Mouse (Mus musculus) stomach, embryonic 14.5 days (tissue): ENCODE results near the gene Srp54b. TPM values are rescaled to one million over a fixed set of nuclear protein-coding genes. Genes with fewer than 3 reads are reported as not detected.
"Not testable (repeated sequence)": the region's sequence is repeated elsewhere in the genome, so short reads cannot be mapped to it uniquely, and the experiment has no call there.

Experiments
- ATAC-seq: fragments of 200-750 bp; cut with Nextera tagmentation; 2 replicates; pipeline ENCODE4 v1.8.0; 2017; ENCODE audit warnings: low read depth, moderate TSS enrichment; ENCODE audit not compliant: insufficient number of reproducible peaks, insufficient read depth, low FRiP score
- H3K27ac ChIP-seq: fragments of 300-500 bp; sonication (generic); 2 replicates; pipeline ENCODE4 v1.5.1; 2014; ENCODE audit warnings: mild to moderate bottlenecking, low read length, moderate library complexity, mixed read lengths
- H3K27me3 ChIP-seq: fragments of 300-500 bp; sonication (generic); 2 replicates; pipeline ENCODE4 v1.6.1; 2014; ENCODE audit warnings: low read length, control low read depth, mixed read lengths; ENCODE audit not compliant: control insufficient read depth, insufficient read depth
- H3K36me3 ChIP-seq: fragments of 300-500 bp; sonication (generic); 2 replicates; pipeline ENCODE4 v1.6.1; 2014; ENCODE audit warnings: mild to moderate bottlenecking, control low read depth, low read length, moderate library complexity, mixed read lengths; ENCODE audit not compliant: control insufficient read depth, insufficient read depth
- H3K4me1 ChIP-seq: fragments of 300-500 bp; sonication (generic); 2 replicates; pipeline ENCODE4 v1.6.1; 2014; ENCODE audit warnings: low read length, control low read depth, mixed read lengths; ENCODE audit not compliant: control insufficient read depth, insufficient read depth
- H3K4me2 ChIP-seq: fragments of 300-500 bp; sonication (generic); replicated peaks from 2 replicates; pipeline ENCODE4 v1.6.1; 2014; ENCODE audit warnings: low read depth, low read length, control low read depth
- H3K4me3 ChIP-seq: fragments of 300-500 bp; sonication (generic); 2 replicates; pipeline ENCODE4 v1.5.1; 2014; ENCODE audit warnings: low read depth, low read length, control low read depth
- H3K9ac ChIP-seq: fragments of 300-500 bp; sonication (generic); replicated peaks from 2 replicates; pipeline ENCODE4 v1.6.1; 2014; ENCODE audit warnings: low read depth, mild to moderate bottlenecking, control low read depth, low read length, moderate library complexity, mixed read lengths
- H3K9me3 ChIP-seq: fragments of 300-500 bp; sonication (generic); 2 replicates; pipeline ENCODE4 v1.6.1; 2016; ENCODE audit warnings: low read depth, low read length, control low read depth; ENCODE audit not compliant: control insufficient read depth
- WGBS: fragments of 180-500 bp; shearing (Covaris S2); extraction: QIAGEN DNeasy Blood & Tissue Kit; methylation state at CpG from one replicate; pipeline ENCODE4 v1.1.7; 2014; 5-methylcytosine and 5-hydroxymethylcytosine counted together
- polyA plus RNA-seq: library from polyadenylated mRNA; unstranded; fragments of >200 nt; fragmentation: Nextera tagmentation; extraction: Ambion mirVana; gene quantifications from 2 replicates; pipeline ENCODE4 v1.2.1, GENCODE M21; 2014

Srp54b gene
- polyA plus RNA-seq, 1 experiment from 2014 or later = 68.8 TPM

- no CpG with 5 or more reads among the region's 5 CpGs for WGBS
- not testable (repeated sequence) for ATAC-seq
These were observed 34.2 kb downstream of the Srp54b start for GRCm38 (mm10) chr12:55189127-55189526.

GRCm38 (mm10) chr12:55199306-55199705 lies 44.4 kb downstream of the Srp54b start, which contains the start of gene 1700047I17Rik2:
Gene 1700047I17Rik2, plus strand, starts transcription at chr12:55199592.
- H3K4me1 ChIP-seq, H3K36me3 ChIP-seq, H3K27ac ChIP-seq, H3K9ac ChIP-seq, H3K9me3 ChIP-seq, H3K4me2 ChIP-seq, H3K27me3 ChIP-seq, H3K4me3 ChIP-seq: not testable (repeated sequence)
- ATAC-seq = peak; percentile 98
- no CpG with 5 or more reads among the region's 40 CpGs for WGBS

More at GRCm38 (mm10) chr12:55189127-55189526, 34.2 kb downstream of the Srp54b start:
- H3K36me3 ChIP-seq, H3K27me3 ChIP-seq, H3K9me3 ChIP-seq, H3K4me2 ChIP-seq, H3K27ac ChIP-seq, H3K4me1 ChIP-seq, H3K9ac ChIP-seq, H3K4me3 ChIP-seq: not testable (repeated sequence)

GRCm38 (mm10) chr12:55199799-55200198 lies 44.9 kb downstream of the Srp54b start:
- not testable (repeated sequence) for H3K4me3 ChIP-seq, H3K9me3 ChIP-seq, H3K4me2 ChIP-seq, H3K27me3 ChIP-seq, H3K27ac ChIP-seq, H3K9ac ChIP-seq, H3K4me1 ChIP-seq, H3K36me3 ChIP-seq
- no CpG with 5 or more reads among the region's 18 CpGs for WGBS
- peak; percentile 38; the same call in 1 of the 2 replicates for ATAC-seq

GRCm38 (mm10) chr12:55212944-55213343 lies 58.0 kb downstream of the Srp54b start:
- H3K4me1 ChIP-seq, H3K27ac ChIP-seq, ATAC-seq, H3K9me3 ChIP-seq, H3K4me2 ChIP-seq, H3K9ac ChIP-seq, H3K27me3 ChIP-seq, H3K4me3 ChIP-seq, H3K36me3 ChIP-seq: not testable (repeated sequence)
- WGBS = no CpG with 5 or more reads among the region's 6 CpGs

GRCm38 (mm10) chr12:55229626-55230519 lies 75.0 kb downstream of the Srp54b start, which contains the start of gene Srp54c:
Gene Srp54c, plus strand, starts transcription at chr12:55230168.
- H3K4me1 ChIP-seq, H3K9ac ChIP-seq, H3K27me3 ChIP-seq, H3K4me2 ChIP-seq, H3K27ac ChIP-seq, H3K9me3 ChIP-seq, H3K36me3 ChIP-seq: not testable (repeated sequence)
- peak; percentile 98 for ATAC-seq
- peak within 1 kb of the TSS; percentile 22; the same call in 1 of the 2 replicates for H3K4me3 ChIP-seq
- no CpG with 5 or more reads among the region's 57 CpGs for WGBS

GRCm38 (mm10) chr12:55230520-55230861 lies 75.6 kb downstream of the Srp54b start:
- H3K27ac ChIP-seq, H3K27me3 ChIP-seq, H3K4me2 ChIP-seq, H3K9me3 ChIP-seq, H3K4me1 ChIP-seq, H3K9ac ChIP-seq, H3K36me3 ChIP-seq: not testable (repeated sequence)
- H3K4me3 ChIP-seq = peak overlapping the region; percentile 22; the same call in 1 of the 2 replicates
- WGBS = under 1% methylated on average over 10 of the region's 25 CpGs
- peak; percentile 30 for ATAC-seq

Other genes with a start within 250 kb of the Srp54b start
- not detected in 2 replicates for gene Gm20403, start 168.6 kb upstream of the Srp54b start, polyA plus RNA-seq
- gene Baz1a, start 140.8 kb upstream of the Srp54b start, polyA plus RNA-seq = 19.8 and 22.4 TPM in 2 replicates
- gene 2700097O09Rik, start 75.0 kb upstream of the Srp54b start, polyA plus RNA-seq = 33.0 and 34.5 TPM in 2 replicates
- gene Srp54a, start 74.8 kb upstream of the Srp54b start, polyA plus RNA-seq = 169 and 185 TPM in 2 replicates
- gene Fam177a, start 30.6 kb upstream of the Srp54b start, polyA plus RNA-seq = 27.4 and 28.1 TPM in 2 replicates
- gene 1700047I17Rik2, start 44.5 kb downstream of the Srp54b start, polyA plus RNA-seq = 2.2 and 4.5 TPM in 2 replicates
- 68.1 and 82.2 TPM in 2 replicates for gene Srp54c, start 75.1 kb downstream of the Srp54b start, polyA plus RNA-seq
- gene 1110008L16Rik, start 144.5 kb downstream of the Srp54b start, polyA plus RNA-seq = 29.5 and 30.4 TPM in 2 replicates
- 13.5 and 17.0 TPM in 2 replicates for gene Ppp2r3c, start 147.9 kb downstream of the Srp54b start, polyA plus RNA-seq
- 421 and 424 TPM in 2 replicates for gene Psma6, start 229.1 kb downstream of the Srp54b start, polyA plus RNA-seq